Mouse (Mus musculus): ENCODE measurements around the gene Galnt10.

- TF ChIP-seq POLR2A (IDR thresholded peaks at IDR 0.05; ENCODE audit: borderline replicate concordance, low read depth, low read length) (no peak), CTCF (IDR thresholded peaks at IDR 0.05; ENCODE audit: low read depth, low read length) (no peak)
Observed at GRCm38 (mm10) chr11:57799456-57799855, 154.2 kb downstream of the Galnt10 start.
